Mouse (Mus musculus) adrenal gland, postnatal 4 days (tissue): ENCODE measurements at regions not wholly inside any gene's neighbourhood (a gene's known extent, or its start where the extent isn't known, plus 50 kb on each side); places are given as distances from the start of the nearest gene placed in this dataset.

Experiments used
- DNase-seq, 2 experiments: peaks; one replicate each; pipeline ENCODE4 v3.0.0; 2021 to 2022; ENCODE audit warnings: low spot score in 2 of 2, mixed read lengths in 2 of 2

DNA sequence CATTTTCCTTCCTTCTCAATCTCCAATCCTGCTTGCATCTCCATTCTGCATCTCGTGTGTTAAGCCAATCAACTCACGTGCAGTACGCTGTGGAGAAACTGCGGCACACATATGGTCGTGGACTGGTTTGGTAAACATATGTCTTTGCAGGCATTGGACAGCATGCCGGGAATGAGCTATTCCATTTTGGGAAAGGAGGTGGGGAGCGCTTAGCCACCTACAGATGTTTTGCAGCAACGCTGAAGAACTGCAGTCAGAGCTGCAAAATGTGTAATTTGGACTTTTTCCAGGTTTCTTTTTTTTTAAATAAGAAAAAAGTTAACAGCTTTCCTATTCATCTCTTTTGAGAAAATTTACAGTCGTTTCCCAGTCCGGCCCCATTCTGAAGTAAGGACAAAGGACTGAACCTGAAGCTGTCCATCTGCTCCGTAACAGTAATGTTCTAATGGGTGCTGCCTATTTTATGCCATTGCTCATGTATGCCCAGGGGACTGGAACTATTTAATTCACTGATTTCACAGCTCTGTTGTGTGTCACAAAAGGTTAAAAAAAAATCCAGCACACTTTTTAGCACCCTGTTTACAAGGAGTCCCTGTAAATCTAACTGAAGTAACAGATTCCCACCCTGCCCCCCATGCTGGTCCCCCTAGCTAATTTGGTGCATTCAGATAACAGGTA is 234.2 kb upstream of the Tmem161b start:
- DNase-seq, result no peak

GRCm38 (mm10) chr13:83988517-83988916 is 233.6 kb upstream of the Tmem161b start:
- DNase-seq, result no peak

- DNase-seq, result no peak
Measured at GRCm38 (mm10) chr13:83997599-83998369, 224.3 kb upstream of the Tmem161b start.

DNA sequence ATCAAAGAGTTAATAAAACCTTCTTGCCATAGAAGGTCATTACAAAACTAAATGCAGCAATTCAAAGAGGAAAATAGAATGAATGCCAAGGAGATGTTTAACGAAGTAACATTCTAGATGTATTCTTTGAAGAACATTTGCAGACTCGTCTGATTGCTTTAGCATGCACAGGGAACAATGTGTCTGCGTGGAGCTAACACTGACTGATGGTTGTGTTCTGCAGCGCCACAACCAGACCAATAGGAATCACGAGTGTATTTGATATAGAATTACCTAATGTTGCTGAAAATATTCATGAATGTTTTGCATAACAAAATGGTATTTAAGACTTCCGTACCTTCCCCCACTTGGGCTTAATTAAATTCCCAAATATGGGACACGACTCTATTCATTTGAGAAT is 200.3 kb upstream of the Tmem161b start:
- no peak for DNase-seq

DNA sequence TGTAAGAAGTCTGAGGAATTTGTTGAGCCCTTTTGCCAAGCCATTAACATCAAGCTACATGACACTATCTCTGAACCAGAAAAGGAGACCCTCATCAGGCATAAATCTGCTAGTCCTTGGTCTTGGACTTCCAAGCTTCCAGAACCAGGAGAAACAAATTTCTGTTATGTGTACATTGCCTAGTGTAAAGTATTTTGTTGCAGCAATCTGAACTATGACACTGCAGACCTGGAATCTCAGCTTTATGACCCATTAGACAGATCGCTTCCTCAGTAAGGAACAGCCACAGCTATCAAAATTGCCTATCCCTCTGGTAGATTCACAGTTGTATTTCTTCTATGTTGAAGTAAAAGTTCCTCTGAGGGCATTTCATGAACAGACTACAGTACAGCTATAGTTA is 199.1 kb upstream of the Tmem161b start:
- DNase-seq, result no peak

GRCm38 (mm10) chr13:84023637-84024036 is 198.5 kb upstream of the Tmem161b start:
- no peak for DNase-seq

DNA sequence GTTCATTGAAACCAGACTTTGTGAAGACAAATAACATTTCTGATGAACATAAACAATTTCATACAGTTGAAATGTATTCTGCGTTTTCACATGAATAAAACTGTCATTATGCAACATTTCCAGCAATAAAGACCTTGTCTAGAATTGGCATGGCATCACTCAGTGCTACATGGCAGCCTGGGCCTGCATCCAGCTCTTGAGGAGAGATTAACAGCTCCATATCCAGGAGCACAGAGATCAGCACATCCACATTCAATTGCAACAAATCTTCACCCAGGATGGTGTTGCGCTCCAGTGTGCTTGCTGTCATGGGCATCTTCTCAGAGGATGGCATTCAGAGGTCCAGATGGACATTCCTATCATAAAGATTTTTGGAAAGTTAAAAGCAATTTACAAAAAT is 196.7 kb upstream of the Tmem161b start:
- DNase-seq, result no peak

DNA sequence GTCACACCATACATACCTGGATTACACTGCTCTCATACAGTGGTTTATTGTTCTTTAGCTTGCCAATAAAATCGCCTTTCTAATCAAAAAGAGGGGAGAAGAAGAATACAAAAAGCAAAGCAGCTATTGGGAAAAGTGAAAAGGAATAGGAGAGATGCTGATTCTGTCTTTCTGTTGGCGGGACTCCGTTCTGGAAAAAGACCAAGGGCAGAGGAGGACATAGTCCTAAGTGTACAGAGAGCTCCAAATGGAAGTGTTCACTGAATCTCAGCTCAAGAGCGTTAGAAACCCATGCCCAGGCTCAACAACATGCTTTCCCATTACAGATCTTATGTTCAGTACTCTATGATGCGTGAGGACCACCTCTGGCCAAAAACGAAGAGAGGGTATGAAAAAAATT is 174.4 kb upstream of the Tmem161b start:
- DNase-seq, result no peak

DNA sequence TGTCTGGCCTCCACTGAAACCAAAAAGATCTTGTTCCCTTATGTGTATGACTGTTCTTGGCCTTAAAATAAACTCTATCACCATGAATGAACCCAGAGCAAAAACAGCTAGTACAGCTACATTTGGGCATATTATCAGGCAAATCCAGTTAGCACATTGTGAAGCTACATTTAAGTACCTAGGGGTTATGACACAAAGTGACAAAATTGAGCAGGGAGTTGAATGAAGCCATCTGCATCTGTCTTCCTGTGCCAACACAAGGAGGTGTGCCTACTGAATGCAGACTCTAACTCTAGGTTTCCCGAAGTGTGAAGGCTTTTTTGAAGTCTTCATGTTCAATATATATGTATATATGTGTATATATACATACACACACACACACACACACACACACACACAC is 169.9 kb upstream of the Tmem161b start:
- DNase-seq, result no peak

DNA sequence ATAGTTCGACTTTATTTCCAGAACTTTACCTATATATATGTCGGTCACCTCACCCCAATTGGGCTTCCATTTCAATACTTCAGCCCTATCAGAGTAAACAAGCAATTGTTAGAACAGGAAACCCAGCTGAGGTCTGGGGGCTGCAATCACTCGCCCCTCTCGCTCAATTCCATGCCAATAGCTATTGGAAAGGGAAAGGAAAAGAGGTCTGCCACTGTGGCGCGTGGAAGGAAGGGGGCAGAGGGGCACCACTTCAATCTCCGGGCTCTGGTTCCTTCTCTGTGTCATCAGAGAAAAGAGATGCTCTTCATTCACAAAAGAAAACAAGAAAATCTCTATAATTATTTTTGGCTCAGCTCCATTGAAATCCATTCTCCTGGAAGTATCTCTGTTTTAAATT is 167.1 kb upstream of the Tmem161b start:
- DNase-seq, result no peak

GRCm38 (mm10) chr13:84055576-84055975 is 166.5 kb upstream of the Tmem161b start:
- DNase-seq, result no peak

DNA sequence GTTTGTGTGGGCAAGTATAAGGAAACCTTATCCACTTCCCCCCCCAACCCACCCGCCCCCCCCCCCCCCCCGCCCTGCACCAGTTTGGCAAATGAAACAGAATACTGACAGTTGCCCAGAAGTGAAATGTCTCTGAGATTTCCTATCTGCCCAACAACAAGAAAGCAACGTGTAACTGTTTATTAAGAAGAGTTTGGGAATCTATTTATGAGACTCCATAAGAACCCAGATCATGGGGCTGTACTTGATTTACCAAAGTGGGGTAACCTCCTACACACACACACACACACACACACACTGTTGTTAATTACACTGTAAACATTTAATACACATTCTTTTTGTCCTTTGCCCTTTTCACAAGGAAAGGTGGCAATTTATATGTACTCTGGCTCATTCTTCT is 165.6 kb upstream of the Tmem161b start:
- no peak for DNase-seq

DNA sequence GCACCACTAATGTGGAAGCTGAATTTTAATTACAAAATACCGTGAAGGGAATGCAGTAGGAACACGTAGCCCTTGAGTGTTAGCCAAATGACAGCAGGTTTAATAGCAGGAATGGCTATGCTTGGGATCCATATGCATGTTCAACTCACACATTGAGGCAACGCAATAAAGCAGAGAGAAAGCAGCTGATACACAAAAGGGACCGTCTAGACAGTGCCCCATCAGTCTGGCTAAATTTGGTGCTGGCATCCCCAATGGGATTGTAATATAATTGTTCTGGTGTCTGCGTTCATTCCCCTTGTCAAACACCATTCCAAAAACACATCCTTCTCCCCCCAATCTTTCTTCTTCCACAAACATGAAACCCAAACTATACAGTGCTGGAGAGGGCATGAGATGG is 165.1 kb upstream of the Tmem161b start:
- DNase-seq, result no peak

- DNase-seq, result no peak
Measured at GRCm38 (mm10) chr13:84057456-84057855, 164.6 kb upstream of the Tmem161b start.

- no peak for DNase-seq
Measured at GRCm38 (mm10) chr13:84058251-84058650, 163.8 kb upstream of the Tmem161b start.

DNA sequence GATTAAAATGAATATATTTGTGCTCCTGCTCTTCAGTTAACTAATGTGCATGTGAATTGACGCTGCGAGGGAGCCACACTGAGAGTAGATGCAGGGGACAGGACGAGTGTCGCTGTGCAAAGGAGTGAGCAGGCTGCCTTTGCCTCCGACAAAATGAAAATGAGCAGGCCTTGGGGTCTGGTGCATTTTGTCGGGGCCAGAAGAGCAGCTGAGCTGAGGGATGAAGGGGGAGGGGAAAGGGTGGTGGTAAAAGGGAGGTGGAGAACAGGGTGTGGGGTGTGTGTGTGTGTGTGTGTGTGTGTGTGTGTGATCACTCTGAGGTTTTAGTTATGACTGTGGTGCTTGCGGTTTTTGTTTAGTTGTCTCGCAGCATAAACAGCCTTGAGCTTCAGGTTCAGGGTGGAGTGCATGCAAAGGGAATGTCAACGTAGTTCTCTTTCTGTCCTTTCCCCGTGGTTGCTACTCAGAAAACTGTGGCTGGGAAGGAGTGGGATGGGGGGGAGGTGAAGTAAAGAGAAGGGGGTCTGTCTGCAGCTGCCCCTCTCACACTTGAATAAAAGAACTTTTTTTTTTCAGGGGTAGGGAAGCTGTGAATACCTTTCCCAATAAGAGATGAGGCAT is 163.0 kb upstream of the Tmem161b start:
- DNase-seq, result no peak

- DNase-seq, result no peak
Measured at GRCm38 (mm10) chr13:84059661-84060452, 162.2 kb upstream of the Tmem161b start.

DNA sequence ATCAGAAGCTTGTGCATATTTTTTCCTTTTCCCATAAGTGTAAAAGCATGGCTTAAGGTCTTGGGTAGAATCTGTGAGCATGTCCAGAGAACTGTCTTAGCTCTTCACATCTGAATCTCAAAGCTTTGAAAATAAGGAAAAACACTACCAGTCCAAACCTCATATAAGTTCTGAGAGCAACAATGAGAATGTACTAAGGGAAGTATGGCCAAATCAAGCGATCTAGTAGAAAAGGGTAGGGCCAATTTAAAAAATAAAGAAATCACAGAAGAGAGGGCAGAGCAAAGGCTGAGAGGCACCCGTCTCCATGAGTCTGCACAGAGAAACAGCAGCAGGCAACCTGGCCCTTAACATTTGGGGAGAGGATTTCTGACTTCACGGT is 161.7 kb upstream of the Tmem161b start:
- no peak for DNase-seq

GRCm38 (mm10) chr13:84060906-84061305 is 161.2 kb upstream of the Tmem161b start:
- no peak for DNase-seq

- DNase-seq, result no peak
Measured at GRCm38 (mm10) chr13:84061820-84062480, 160.1 kb upstream of the Tmem161b start.

- DNase-seq, result no peak
Measured at GRCm38 (mm10) chr13:84062616-84063015, 159.5 kb upstream of the Tmem161b start.
